Mouse (Mus musculus): ENCODE measurements around the gene Fam110a. TPM values are rescaled to one million over a fixed set of nuclear protein-coding genes. Genes with fewer than 3 reads are reported as not detected.

Fam110a gene
- polyA plus RNA-seq, 1 experiment from 2014 or later, result 31.3 TPM

GRCm38 (mm10) chr2:151996229-151997189 lies 16.5 kb upstream of the Fam110a start, which contains the start of gene Slc52a3:
Gene Slc52a3, plus strand, starts transcription at chr2:151996511.
- 8% methylated on average over 35 of the region's 35 CpGs for WGBS
- Histone ChIP-seq H3K9ac (replicated peaks) (no peak within 1 kb of the TSS), H3K36me3 (no peaks in the 10 kb centered on the region), H3K4me3 (replicated peaks) (peak within 1 kb of the TSS; percentile 6; the same call in 1 of the 2 replicates), H3K27me3 (replicated peaks) (peaks cover 65% of the 10 kb centered on the region), H3K4me1 (peaks cover 10% of the 10 kb centered on the region), H3K9me3 (replicated peaks) (no peaks in the 10 kb centered on the region), H3K27ac (replicated peaks) (no peak within 1 kb of the TSS), H3K4me2 (peak within 1 kb of the TSS; percentile 33; the same call in 1 of the 2 replicates)
- no peak for ATAC-seq (ENCODE audit: low FRiP score)

- Histone ChIP-seq H3K36me3 (no peaks in the 10 kb centered on the region), H3K27me3 (replicated peaks) (peaks cover 49% of the 10 kb centered on the region), H3K27ac (replicated peaks) (no peak overlapping the region), H3K9me3 (replicated peaks) (no peaks in the 10 kb centered on the region), H3K4me3 (replicated peaks) (peak overlapping the region; percentile 21; the same call in 1 of the 2 replicates), H3K4me1 (peaks cover 15% of the 10 kb centered on the region), H3K9ac (replicated peaks) (peak overlapping the region; percentile 26; the same call in 1 of the 2 replicates), H3K4me2 (peak overlapping the region; percentile 57)
- WGBS, result 8% methylated on average over 22 of the region's 22 CpGs
- ATAC-seq (ENCODE audit: low FRiP score), result peak; percentile 59; the same call in 1 of the 2 replicates
Measured at GRCm38 (mm10) chr2:151994350-151995122, 14.5 kb upstream of the Fam110a start.

GRCm38 (mm10) chr2:151991446-151991845 lies 11.4 kb upstream of the Fam110a start:
- peaks cover 10% of the 10 kb centered on the region for H3K4me1 ChIP-seq

GRCm38 (mm10) chr2:151990985-151991394 lies 11.0 kb upstream of the Fam110a start:
- Histone ChIP-seq H3K4me3 (replicated peaks) (no peak overlapping the region), H3K4me1 (peaks cover 9% of the 10 kb centered on the region), H3K36me3 (no peaks in the 10 kb centered on the region), H3K9ac (replicated peaks) (no peak overlapping the region), H3K27ac (replicated peaks) (no peak overlapping the region), H3K9me3 (replicated peaks) (no peaks in the 10 kb centered on the region), H3K27me3 (replicated peaks) (peaks cover 18% of the 10 kb centered on the region), H3K4me2 (no peak overlapping the region)
- WGBS, result 15% methylated on average over 1 of the region's 1 CpGs
- no peak for ATAC-seq (ENCODE audit: low FRiP score)

More at GRCm38 (mm10) chr2:151991446-151991845, 11.4 kb upstream of the Fam110a start:
- H3K4me2 ChIP-seq, result no peak overlapping the region
- H3K27ac ChIP-seq (replicated peaks), result no peak overlapping the region
- ATAC-seq (ENCODE audit: low FRiP score), result no peak
- peaks cover 23% of the 10 kb centered on the region for H3K27me3 ChIP-seq (replicated peaks)
- WGBS, result 19% methylated on average over 5 of the region's 5 CpGs
- H3K9me3 ChIP-seq (replicated peaks), result no peaks in the 10 kb centered on the region
- no peaks in the 10 kb centered on the region for H3K36me3 ChIP-seq
- H3K9ac ChIP-seq (replicated peaks), result no peak overlapping the region
- H3K4me3 ChIP-seq (replicated peaks), result no peak overlapping the region

GRCm38 (mm10) chr2:151988978-151989377 lies 9.0 kb upstream of the Fam110a start:
- no peak overlapping the region for H3K27ac ChIP-seq (replicated peaks)
- no peak overlapping the region for H3K4me2 ChIP-seq
- no peak overlapping the region for H3K9ac ChIP-seq (replicated peaks)
- H3K4me3 ChIP-seq (replicated peaks), result no peak overlapping the region
- no peaks in the 10 kb centered on the region for H3K36me3 ChIP-seq
- peaks cover 4% of the 10 kb centered on the region; the same call in 1 of the 2 replicates for H3K4me1 ChIP-seq
- no peak for ATAC-seq (ENCODE audit: low FRiP score)
- WGBS, result 74% methylated on average over 2 of the region's 2 CpGs
- H3K27me3 ChIP-seq (replicated peaks), result 0 out of 2 replicates have a peak, but pooled peaks cover 3% of the 10 kb centered on the region
- H3K9me3 ChIP-seq (replicated peaks), result no peaks in the 10 kb centered on the region

GRCm38 (mm10) chr2:151986958-151987357 lies 6.9 kb upstream of the Fam110a start:
- WGBS, result 89% methylated on average over 8 of the region's 8 CpGs
- no peak overlapping the region for H3K27ac ChIP-seq (replicated peaks)
- H3K36me3 ChIP-seq, result no peaks in the 10 kb centered on the region
- no peaks in the 10 kb centered on the region for H3K27me3 ChIP-seq (replicated peaks)
- H3K9me3 ChIP-seq (replicated peaks), result no peaks in the 10 kb centered on the region
- H3K4me3 ChIP-seq (replicated peaks), result no peak overlapping the region
- no peak overlapping the region for H3K4me2 ChIP-seq
- peaks cover 4% of the 10 kb centered on the region; the same call in 1 of the 2 replicates for H3K4me1 ChIP-seq
- ATAC-seq (ENCODE audit: low FRiP score), result no peak
- no peak overlapping the region for H3K9ac ChIP-seq (replicated peaks)

- ATAC-seq (ENCODE audit: low FRiP score), result no peak
- H3K27ac ChIP-seq (replicated peaks), result no peak overlapping the region
- H3K9ac ChIP-seq (replicated peaks), result no peak overlapping the region
- WGBS, result 66% methylated on average over 7 of the region's 7 CpGs
- no peak overlapping the region for H3K4me3 ChIP-seq (replicated peaks)
- peaks cover 2% of the 10 kb centered on the region; the same call in 1 of the 2 replicates for H3K4me1 ChIP-seq
- no peak overlapping the region for H3K4me2 ChIP-seq
- no peaks in the 10 kb centered on the region for H3K9me3 ChIP-seq (replicated peaks)
- H3K36me3 ChIP-seq, result no peaks in the 10 kb centered on the region
- no peaks in the 10 kb centered on the region for H3K27me3 ChIP-seq (replicated peaks)
Measured at GRCm38 (mm10) chr2:151985426-151986172, 5.6 kb upstream of the Fam110a start.

- H3K9ac ChIP-seq (replicated peaks), result no peak overlapping the region
- no peak for ATAC-seq (ENCODE audit: low FRiP score)
- no peaks in the 10 kb centered on the region for H3K27me3 ChIP-seq (replicated peaks)
- peaks cover 15% of the 10 kb centered on the region for H3K4me1 ChIP-seq
- no peak overlapping the region for H3K27ac ChIP-seq (replicated peaks)
- no peaks in the 10 kb centered on the region for H3K9me3 ChIP-seq (replicated peaks)
- no peak overlapping the region for H3K4me3 ChIP-seq (replicated peaks)
- no peaks in the 10 kb centered on the region for H3K36me3 ChIP-seq
- WGBS, result 54% methylated on average over 9 of the region's 9 CpGs
- no peak overlapping the region for H3K4me2 ChIP-seq
Measured at GRCm38 (mm10) chr2:151984019-151984418, 4.0 kb upstream of the Fam110a start.

GRCm38 (mm10) chr2:151982476-151982875 lies 2.5 kb upstream of the Fam110a start:
- no peak for ATAC-seq (ENCODE audit: low FRiP score)
- H3K4me2 ChIP-seq, result no peak overlapping the region
- no peak overlapping the region for H3K27ac ChIP-seq (replicated peaks)
- H3K27me3 ChIP-seq (replicated peaks), result no peaks in the 10 kb centered on the region
- H3K4me1 ChIP-seq, result peaks cover 30% of the 10 kb centered on the region
- no peaks in the 10 kb centered on the region for H3K9me3 ChIP-seq (replicated peaks)
- no peaks in the 10 kb centered on the region for H3K36me3 ChIP-seq
- no peak overlapping the region for H3K4me3 ChIP-seq (replicated peaks)
- no peak overlapping the region for H3K9ac ChIP-seq (replicated peaks)

- no peaks in the 10 kb centered on the region for H3K27me3 ChIP-seq (replicated peaks)
- no peak overlapping the region for H3K4me3 ChIP-seq (replicated peaks)
- no peaks in the 10 kb centered on the region for H3K36me3 ChIP-seq
- no peak overlapping the region for H3K9ac ChIP-seq (replicated peaks)
- no peak overlapping the region for H3K27ac ChIP-seq (replicated peaks)
- H3K4me1 ChIP-seq, result peaks cover 30% of the 10 kb centered on the region
- ATAC-seq (ENCODE audit: low FRiP score), result no peak
- WGBS, result 76% methylated on average over 6 of the region's 6 CpGs
- no peak overlapping the region for H3K4me2 ChIP-seq
- H3K9me3 ChIP-seq (replicated peaks), result no peaks in the 10 kb centered on the region
Measured at GRCm38 (mm10) chr2:151981268-151981667, 1.2 kb upstream of the Fam110a start.

- Histone ChIP-seq H3K4me1 (peaks cover 30% of the 10 kb centered on the region), H3K9me3 (replicated peaks) (no peaks in the 10 kb centered on the region), H3K36me3 (no peaks in the 10 kb centered on the region), H3K9ac (replicated peaks) (peak overlapping the region; percentile 75; the same call in 1 of the 2 replicates), H3K4me3 (replicated peaks) (peak overlapping the region; percentile 75), H3K4me2 (peak overlapping the region; percentile 87), H3K27ac (replicated peaks) (peak overlapping the region; percentile 66), H3K27me3 (replicated peaks) (no peaks in the 10 kb centered on the region)
- ATAC-seq (ENCODE audit: low FRiP score), result peak; percentile 33
- WGBS, result 44% methylated on average over 3 of the region's 3 CpGs
Measured at GRCm38 (mm10) chr2:151980355-151980693, 305 bp upstream of the Fam110a start.
